Mouse (Mus musculus): Measurements from ENCODE around the gene Olfm2. TPM values are rescaled to one million over a fixed set of nuclear protein-coding genes. Genes with fewer than 3 reads are reported as not detected.

Olfm2 gene
- polyA plus RNA-seq (2012; fragmentation: generic; extraction: Trizol): 0.09 TPM
- long read RNA-seq, experiment 1: 0 reads
- long read RNA-seq, experiment 2: 0 reads

DNA sequence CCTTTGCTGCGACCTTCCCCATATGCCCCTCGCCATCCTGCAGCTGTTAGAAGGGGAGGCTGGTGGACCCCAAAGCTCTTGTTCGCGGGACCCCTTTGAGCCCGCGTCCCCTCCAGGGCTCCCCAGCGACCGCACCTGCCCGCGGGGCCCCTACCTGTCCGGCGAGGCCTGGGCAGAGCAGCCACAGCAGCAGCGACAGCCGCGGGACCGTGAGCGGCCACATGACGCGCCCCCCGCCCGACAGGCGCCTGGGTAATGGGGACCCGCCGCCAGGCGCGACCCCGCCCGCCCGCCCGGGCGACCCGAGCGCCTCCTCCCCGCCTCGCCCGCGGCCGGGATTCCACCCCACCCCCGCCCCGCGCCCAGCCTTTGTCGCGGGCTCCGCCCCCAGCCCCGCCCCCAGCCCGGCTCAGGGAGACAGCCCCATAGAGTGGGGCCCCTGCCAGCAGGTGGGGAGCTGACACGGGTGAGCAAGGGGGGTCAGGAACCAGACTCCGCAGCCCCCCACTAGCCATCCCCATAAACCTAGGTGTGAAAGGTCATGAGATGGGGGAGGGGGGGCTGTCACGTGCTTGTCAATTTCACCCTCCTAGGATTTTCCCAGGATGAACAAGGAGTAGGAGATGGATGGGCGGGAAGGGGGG lies at the start of gene Olfm2:
Gene Olfm2 (minus strand): TSS at position 333 of the 644 bp plus-strand sequence.
- Histone ChIP-seq H3K79me3 (ENCODE audit: low read depth) (no peaks in the 10 kb centered on the region), H3K36me3 (ENCODE audit: control insufficient read depth, insufficient read depth) (no peaks in the 10 kb centered on the region), H3K4me3 (ENCODE audit: insufficient read depth, poor library complexity, severe bottlenecking) (no peak within 1 kb of the TSS), H3ac (ENCODE audit: control insufficient read depth, insufficient read length, low read depth) (no peak within 1 kb of the TSS), H3K27me3 (ENCODE audit: control insufficient read depth, insufficient read depth, insufficient read length) (peaks cover 38% of the 10 kb centered on the region), H3K79me2 (ENCODE audit: control insufficient read depth, insufficient read depth) (no peaks in the 10 kb centered on the region)
- no peak for TF ChIP-seq MYOD1 (IDR thresholded peaks at IDR 0.05; ENCODE audit: control insufficient read depth, insufficient read length, low read depth)
- no peak for TF ChIP-seq CEBPB (IDR thresholded peaks at IDR 0.05; ENCODE audit: low read depth)
- TF ChIP-seq MAX (IDR thresholded peaks at IDR 0.05): no peak
- TF ChIP-seq MYOG (IDR thresholded peaks at IDR 0.05; ENCODE audit: control insufficient read depth, extremely low read depth, insufficient read length): no peak
- TF ChIP-seq FOSL1 (IDR thresholded peaks at IDR 0.05; ENCODE audit: insufficient read depth, low read length, poor library complexity, severe bottlenecking): no peak
- no peak for TF ChIP-seq USF1 (IDR thresholded peaks at IDR 0.05; ENCODE audit: low read depth)
- no peak for TF ChIP-seq CTCF (IDR thresholded peaks at IDR 0.05; ENCODE audit: control insufficient read depth, insufficient read depth, insufficient read length)

DNA sequence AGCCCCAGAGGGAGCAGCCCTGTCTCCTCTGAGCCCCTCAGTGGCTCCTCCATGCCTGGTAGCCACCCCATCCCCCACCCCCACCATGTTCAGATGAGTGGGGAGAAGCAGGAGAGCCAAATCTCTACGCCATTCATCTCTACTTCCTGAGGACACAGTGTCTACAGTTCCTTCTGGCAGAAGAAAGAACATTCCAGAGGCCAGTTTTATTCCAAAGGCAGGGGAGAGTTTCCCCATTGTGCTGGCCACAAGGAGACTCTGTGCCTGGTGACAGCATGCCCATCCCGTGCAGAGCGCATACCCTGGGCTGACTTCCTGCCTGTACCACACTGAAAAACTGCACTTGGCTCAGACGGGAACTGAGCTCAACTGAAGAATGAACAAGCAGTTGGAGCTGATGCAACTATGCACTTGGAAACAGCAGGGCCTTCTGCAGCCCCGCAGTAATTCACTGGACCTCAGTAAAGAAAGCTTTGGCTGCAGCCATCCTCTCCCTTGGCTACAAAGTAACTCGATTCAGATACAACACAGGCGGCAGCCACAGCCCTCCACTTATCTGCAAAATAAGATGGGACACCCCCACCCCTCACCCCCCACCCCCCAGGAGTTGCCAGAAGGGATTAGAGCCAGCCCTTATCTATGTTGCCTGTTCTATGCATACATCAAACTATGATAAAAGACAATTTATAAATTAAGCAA lies 48.1 kb upstream of the Olfm2 start:
- Histone ChIP-seq H3K79me2 (ENCODE audit: control insufficient read depth, insufficient read depth) (no peaks in the 10 kb centered on the region), H3K4me3 (ENCODE audit: insufficient read depth, poor library complexity, severe bottlenecking) (no peak overlapping the region), H3K27me3 (ENCODE audit: control insufficient read depth, insufficient read depth, insufficient read length) (no peaks in the 10 kb centered on the region), H3K79me3 (ENCODE audit: low read depth) (no peaks in the 10 kb centered on the region), H3ac (ENCODE audit: control insufficient read depth, insufficient read length, low read depth) (no peak overlapping the region), H3K36me3 (ENCODE audit: control insufficient read depth, insufficient read depth) (no peaks in the 10 kb centered on the region)
- TF ChIP-seq MYOG (IDR thresholded peaks at IDR 0.05; ENCODE audit: control insufficient read depth, extremely low read depth, insufficient read length) (no peak), CEBPB (IDR thresholded peaks at IDR 0.05; ENCODE audit: low read depth) (no peak), CTCF (IDR thresholded peaks at IDR 0.05; ENCODE audit: control insufficient read depth, insufficient read depth, insufficient read length) (no peak), MYOD1 (IDR thresholded peaks at IDR 0.05; ENCODE audit: control insufficient read depth, insufficient read length, low read depth) (no peak), USF1 (IDR thresholded peaks at IDR 0.05; ENCODE audit: low read depth) (no peak), MAX (IDR thresholded peaks at IDR 0.05) (no peak), FOSL1 (IDR thresholded peaks at IDR 0.05; ENCODE audit: insufficient read depth, low read length, poor library complexity, severe bottlenecking) (no peak)

DNA sequence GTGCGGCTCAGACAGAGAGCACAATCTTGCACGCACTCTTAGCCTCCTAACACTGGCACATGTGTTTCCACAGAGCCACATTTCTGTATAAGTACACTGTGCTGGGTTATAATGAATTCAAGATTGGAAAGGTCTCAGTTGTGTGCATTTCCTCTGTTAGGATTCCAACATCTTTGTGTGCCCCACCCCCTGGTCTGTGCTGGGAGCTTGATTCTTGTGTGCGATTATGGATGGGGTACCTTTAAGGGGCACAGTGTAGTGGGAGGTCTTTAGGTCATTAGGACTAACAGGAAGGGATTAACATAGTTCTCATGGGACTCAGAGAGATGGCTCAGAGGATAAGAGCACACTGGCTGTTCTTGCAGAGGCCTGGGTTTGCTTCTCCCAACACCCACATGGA lies 44.2 kb upstream of the Olfm2 start:
- H3K79me2 ChIP-seq (ENCODE audit: control insufficient read depth, insufficient read depth): no peaks in the 10 kb centered on the region
- H3K79me3 ChIP-seq (ENCODE audit: low read depth): no peaks in the 10 kb centered on the region
- TF ChIP-seq FOSL1 (IDR thresholded peaks at IDR 0.05; ENCODE audit: insufficient read depth, low read length, poor library complexity, severe bottlenecking) (no peak), USF1 (IDR thresholded peaks at IDR 0.05; ENCODE audit: low read depth) (no peak), MYOG (IDR thresholded peaks at IDR 0.05; ENCODE audit: control insufficient read depth, extremely low read depth, insufficient read length) (no peak), MYOD1 (IDR thresholded peaks at IDR 0.05; ENCODE audit: control insufficient read depth, insufficient read length, low read depth) (no peak), CEBPB (IDR thresholded peaks at IDR 0.05; ENCODE audit: low read depth) (no peak), MAX (IDR thresholded peaks at IDR 0.05) (no peak), CTCF (IDR thresholded peaks at IDR 0.05; ENCODE audit: control insufficient read depth, insufficient read depth, insufficient read length) (no peak)
- no peak overlapping the region for H3ac ChIP-seq (ENCODE audit: control insufficient read depth, insufficient read length, low read depth)
- H3K4me3 ChIP-seq (ENCODE audit: insufficient read depth, poor library complexity, severe bottlenecking): no peak overlapping the region
- no peaks in the 10 kb centered on the region for H3K27me3 ChIP-seq (ENCODE audit: control insufficient read depth, insufficient read depth, insufficient read length)
- no peaks in the 10 kb centered on the region for H3K36me3 ChIP-seq (ENCODE audit: control insufficient read depth, insufficient read depth)

DNA sequence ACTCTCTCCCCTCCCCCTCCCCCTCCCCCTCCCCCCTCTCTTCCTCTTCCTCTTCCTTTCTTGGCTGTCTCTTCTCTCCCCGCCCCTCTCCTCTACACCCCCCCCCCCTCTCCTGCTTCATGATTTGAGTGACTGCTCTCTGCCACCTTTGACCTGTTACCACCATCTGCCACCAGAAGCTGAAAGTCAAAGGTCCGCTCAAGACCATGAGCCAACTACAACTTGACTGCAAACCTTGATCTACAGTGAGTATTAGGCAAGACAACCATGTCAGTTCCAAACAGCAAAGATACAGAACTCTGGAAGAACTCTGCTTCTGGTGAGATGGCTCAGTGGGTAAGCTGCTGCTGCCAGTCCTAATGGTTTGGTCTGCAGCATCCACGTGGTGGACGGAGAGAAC lies 43.5 kb upstream of the Olfm2 start:
- TF ChIP-seq MYOD1 (IDR thresholded peaks at IDR 0.05; ENCODE audit: control insufficient read depth, insufficient read length, low read depth): no peak
- TF ChIP-seq CEBPB (IDR thresholded peaks at IDR 0.05; ENCODE audit: low read depth): no peak
- no peak for TF ChIP-seq FOSL1 (IDR thresholded peaks at IDR 0.05; ENCODE audit: insufficient read depth, low read length, poor library complexity, severe bottlenecking)
- no peak for TF ChIP-seq CTCF (IDR thresholded peaks at IDR 0.05; ENCODE audit: control insufficient read depth, insufficient read depth, insufficient read length)
- no peak for TF ChIP-seq MAX (IDR thresholded peaks at IDR 0.05)
- no peak for TF ChIP-seq MYOG (IDR thresholded peaks at IDR 0.05; ENCODE audit: control insufficient read depth, extremely low read depth, insufficient read length)
- no peak for TF ChIP-seq USF1 (IDR thresholded peaks at IDR 0.05; ENCODE audit: low read depth)
- Histone ChIP-seq H3K4me3 (ENCODE audit: insufficient read depth, poor library complexity, severe bottlenecking) (no peak overlapping the region), H3K79me2 (ENCODE audit: control insufficient read depth, insufficient read depth) (no peaks in the 10 kb centered on the region), H3K36me3 (ENCODE audit: control insufficient read depth, insufficient read depth) (no peaks in the 10 kb centered on the region), H3K79me3 (ENCODE audit: low read depth) (no peaks in the 10 kb centered on the region), H3K27me3 (ENCODE audit: control insufficient read depth, insufficient read depth, insufficient read length) (no peaks in the 10 kb centered on the region), H3ac (ENCODE audit: control insufficient read depth, insufficient read length, low read depth) (no peak overlapping the region)

DNA sequence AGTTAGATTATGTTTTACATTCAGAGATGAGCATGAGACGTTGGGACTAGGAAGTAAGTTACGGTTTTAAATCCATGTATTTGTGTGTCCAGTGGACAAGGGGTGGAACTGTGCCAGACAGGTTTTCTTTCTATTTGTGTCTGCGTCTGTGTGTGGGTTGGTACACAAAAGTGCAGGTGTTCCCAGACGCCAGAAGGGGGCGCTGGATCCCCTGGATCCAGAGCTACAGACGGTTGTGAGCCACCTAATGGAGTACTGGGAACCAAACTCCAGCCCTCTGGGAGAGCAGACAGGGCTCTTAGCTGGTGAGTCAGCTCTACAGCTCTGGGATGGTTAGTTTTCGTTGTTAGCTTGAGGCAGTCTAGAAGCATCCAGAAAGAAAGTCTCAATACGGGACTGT lies 41.8 kb upstream of the Olfm2 start:
- Histone ChIP-seq H3K27me3 (ENCODE audit: control insufficient read depth, insufficient read depth, insufficient read length) (no peaks in the 10 kb centered on the region), H3K79me2 (ENCODE audit: control insufficient read depth, insufficient read depth) (no peaks in the 10 kb centered on the region), H3K79me3 (ENCODE audit: low read depth) (no peaks in the 10 kb centered on the region), H3ac (ENCODE audit: control insufficient read depth, insufficient read length, low read depth) (no peak overlapping the region), H3K4me3 (ENCODE audit: insufficient read depth, poor library complexity, severe bottlenecking) (no peak overlapping the region), H3K36me3 (ENCODE audit: control insufficient read depth, insufficient read depth) (no peaks in the 10 kb centered on the region)
- TF ChIP-seq MYOD1 (IDR thresholded peaks at IDR 0.05; ENCODE audit: control insufficient read depth, insufficient read length, low read depth) (no peak), FOSL1 (IDR thresholded peaks at IDR 0.05; ENCODE audit: insufficient read depth, low read length, poor library complexity, severe bottlenecking) (no peak), CTCF (IDR thresholded peaks at IDR 0.05; ENCODE audit: control insufficient read depth, insufficient read depth, insufficient read length) (no peak), MYOG (IDR thresholded peaks at IDR 0.05; ENCODE audit: control insufficient read depth, extremely low read depth, insufficient read length) (no peak)

Measured in C2C12 (cell line).